Mouse (Mus musculus) macrophage (primary cell): ENCODE data around the gene Vmn1r67. TPM values are rescaled to one million over a fixed set of nuclear protein-coding genes. Genes with fewer than 3 reads are reported as not detected.

Experiments
- H3K27ac ChIP-seq: fragments of 350-480 bp; formaldehyde crosslinking; 2 replicates; pipeline ENCODE4 v1.9.0; 2021
- H3K36me3 ChIP-seq: fragments of 350-480 bp; formaldehyde crosslinking; 2 replicates; pipeline ENCODE4 v1.9.0; 2021; ENCODE audit errors: inconsistent target
- H3K4me3 ChIP-seq: fragments of 350-480 bp; formaldehyde crosslinking; 2 replicates; pipeline ENCODE4 v1.9.0; 2021; ENCODE audit errors: inconsistent target
- H3K79me2 ChIP-seq: fragments of 350-480 bp; formaldehyde crosslinking; 2 replicates; pipeline ENCODE4 v1.9.0; 2021; ENCODE audit errors: inconsistent target
- WGBS: methylation state at CpG from one replicate; pipeline ENCODE4 v1.1.7; 2026; ENCODE audit warnings: inconsistent platforms; ENCODE audit not compliant: missing documents; 5-methylcytosine and 5-hydroxymethylcytosine counted together
- polyA plus RNA-seq: library from polyadenylated mRNA; stranded (reverse); fragments of 250-400 nt; gene quantifications from 3 replicates; pipeline ENCODE4 v1.2.4, GENCODE M21; 2018; ENCODE audit warnings: inconsistent platforms
- total RNA-seq, 78 experiments: library from RNA; depleted of rRNA; stranded (reverse); fragments of 250-400 nt; gene quantifications; 1 replicate in 9 of 78; 2 replicates in 24 of 78; 3 replicates in 43 of 78; 4 replicates in 2 of 78; pipeline ENCODE4 v1.2.4; 2018; ENCODE audit warnings: inconsistent platforms in 56 of 78

Vmn1r67 gene
- not detected for total RNA-seq (2018; cell fraction: chromatin; rRNA removed)
- not detected for total RNA-seq (2018; cell fraction: cytosol; rRNA removed)
- total RNA-seq (2018; cell fraction: nucleus; rRNA removed), result not detected
- not detected in 3 replicates for polyA plus RNA-seq

DNA sequence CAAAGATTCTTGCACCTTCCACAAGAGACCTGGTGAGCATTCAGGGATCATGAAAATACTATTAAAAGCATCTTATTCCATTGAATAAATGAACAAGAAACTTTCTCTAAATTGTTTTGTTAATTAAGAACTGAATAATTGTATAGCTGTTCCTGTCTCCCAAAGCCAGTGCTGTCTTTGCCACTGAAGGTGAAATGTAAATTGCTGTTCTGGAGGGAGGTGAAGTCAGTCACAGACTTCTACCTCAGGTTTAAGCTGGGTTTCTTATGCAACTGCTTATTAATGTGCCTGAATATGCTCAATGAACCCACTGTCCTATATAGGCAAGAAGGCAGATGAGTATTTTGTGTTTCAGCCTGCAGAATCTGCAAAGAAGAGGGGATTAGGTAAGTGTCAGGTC is at the start of gene Vmn1r67:
TSS of gene Vmn1r67 (plus strand) at position 301 of the 400 bp plus-strand sequence.
- Histone ChIP-seq H3K79me2 (no peaks in the 10 kb centered on the region), H3K27ac (no peak within 1 kb of the TSS), H3K36me3 (no peaks in the 10 kb centered on the region), H3K4me3 (no peak within 1 kb of the TSS)

GRCm38 (mm10) chr7:10458166-10458565 is 15.0 kb downstream of the Vmn1r67 start:
- Histone ChIP-seq H3K36me3 (no peaks in the 10 kb centered on the region), H3K27ac (no peak overlapping the region), H3K79me2 (no peaks in the 10 kb centered on the region), H3K4me3 (no peak overlapping the region)
- WGBS, result 65% methylated on average over 3 of the region's 3 CpGs

DNA sequence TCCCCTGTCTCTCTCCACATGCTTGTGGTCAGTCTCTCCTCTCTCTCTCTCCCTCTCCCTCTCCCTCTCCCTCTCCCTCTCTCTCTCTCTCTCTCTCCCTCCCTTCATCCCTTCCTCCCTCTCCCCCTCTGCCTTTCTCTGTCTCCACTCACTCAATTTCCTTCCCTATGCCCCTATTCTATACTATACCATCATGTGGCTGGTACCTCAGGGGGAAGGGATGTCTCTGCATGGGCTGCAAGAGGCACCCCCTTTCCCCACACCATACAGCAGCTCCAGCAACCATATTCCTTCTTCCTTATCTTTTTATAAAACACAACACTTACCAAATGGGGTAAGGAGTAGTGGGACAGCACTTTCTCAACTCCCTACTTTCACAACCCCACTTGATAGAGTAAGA is 36.7 kb downstream of the Vmn1r67 start:
- H3K27ac ChIP-seq, result no peak overlapping the region
- H3K4me3 ChIP-seq, result no peak overlapping the region
- no peaks in the 10 kb centered on the region for H3K79me2 ChIP-seq
- no peaks in the 10 kb centered on the region for H3K36me3 ChIP-seq

GRCm38 (mm10) chr7:10480588-10481233 is 37.6 kb downstream of the Vmn1r67 start:
- 65% methylated on average over 17 of the region's 18 CpGs for WGBS
- Histone ChIP-seq H3K79me2 (no peaks in the 10 kb centered on the region), H3K4me3 (no peak overlapping the region), H3K36me3 (no peaks in the 10 kb centered on the region), H3K27ac (no peak overlapping the region)

- no peaks in the 10 kb centered on the region for H3K79me2 ChIP-seq
- WGBS, result 3% methylated on average over 32 of the region's 33 CpGs
- no peaks in the 10 kb centered on the region for H3K36me3 ChIP-seq
- H3K27ac ChIP-seq, result no peak within 1 kb of the TSS
- H3K4me3 ChIP-seq, result peak within 1 kb of the TSS; percentile 61
Observed at GRCm38 (mm10) chr7:10494786-10495521, 51.8 kb downstream of the Vmn1r67 start, which contains the start of gene Zik1. Zik1 (minus strand) TSS chr7:10495394.

- WGBS, result 41% methylated on average over 6 of the region's 6 CpGs
- H3K36me3 ChIP-seq, result no peaks in the 10 kb centered on the region
- no peak overlapping the region for H3K27ac ChIP-seq
- no peak overlapping the region; the same call in 1 of the 2 replicates for H3K4me3 ChIP-seq
- H3K79me2 ChIP-seq, result no peaks in the 10 kb centered on the region
Observed at GRCm38 (mm10) chr7:10495578-10495977, 52.4 kb downstream of the Vmn1r67 start.

Other genes with a start within 250 kb of the Vmn1r67 start
- gene Vmn1r66, start 165.3 kb upstream of the Vmn1r67 start, polyA plus RNA-seq, result not detected in 3 replicates
- 0.57 to 1.7 TPM (median 0.68 TPM) in 3 replicates for gene Zik1, start 52.1 kb downstream of the Vmn1r67 start, polyA plus RNA-seq
- not detected in 3 replicates for gene Vmn1r68, start 115.2 kb downstream of the Vmn1r67 start, polyA plus RNA-seq
- gene Vmn1r69, start 170.3 kb downstream of the Vmn1r67 start, polyA plus RNA-seq, result not detected in 3 replicates
- gene Vmn1r70, start 188.2 kb downstream of the Vmn1r67 start, polyA plus RNA-seq, result not detected in 3 replicates
- not detected in 3 replicates for gene Nlrp4b, start 244.5 kb downstream of the Vmn1r67 start, polyA plus RNA-seq